Mouse (Mus musculus) brain, embryonic 14.5 days (tissue): ENCODE measurements around the gene Gnai3.

Experiments
- CTCF ChIP-seq: fragments of 200-500 bp; IDR thresholded peaks from 2 replicates; pipeline ENCODE4 v1.5.1; 2012; ENCODE audit warnings: inconsistent platforms, mild to moderate bottlenecking, moderate library complexity, borderline replicate concordance; ENCODE audit not compliant: insufficient read depth, insufficient read length; ENCODE audit errors: extremely low read depth
- POLR2A ChIP-seq: fragments of 200-500 bp; IDR thresholded peaks from 2 replicates; pipeline ENCODE4 v1.6.1; 2012; ENCODE audit warnings: mild to moderate bottlenecking, inconsistent platforms, borderline replicate concordance; ENCODE audit not compliant: poor library complexity, insufficient read depth, insufficient read length, severe bottlenecking; ENCODE audit errors: extremely low read depth

GRCm38 (mm10) chr3:108140786-108141185 lies 5.2 kb downstream of the Gnai3 start:
- TF ChIP-seq POLR2A (no peak), CTCF (no peak)
